Mouse (Mus musculus) E14TG2a.4 (cell line): ENCODE results near the gene Rab14.

ENCODE experiments used
- CTCF ChIP-seq: conservative IDR thresholded peaks from 2 replicates; pipeline ENCODE4 v1.5.1; 2014; ENCODE audit warnings: low read length
- POU5F1 ChIP-seq: IDR thresholded peaks from 2 replicates; pipeline ENCODE4 v1.6.1; 2014; ENCODE audit warnings: low read length, borderline replicate concordance

- TF ChIP-seq CTCF (no peak), POU5F1 (no peak)
Observed at GRCm38 (mm10) chr2:35160206-35160605, 40.7 kb downstream of the Rab14 start.
